Mouse (Mus musculus) c-Kit-positive CD71-positive TER-119-positive erythroid progenitor cells, embryonic 14.5 days (primary cell): ENCODE data around the gene Ada.

Experiments
- DNase-seq: peaks from one replicate; pipeline ENCODE4 v3.0.0-alpha.2; 2013; ENCODE audit warnings: low spot score

Ada gene

DNA sequence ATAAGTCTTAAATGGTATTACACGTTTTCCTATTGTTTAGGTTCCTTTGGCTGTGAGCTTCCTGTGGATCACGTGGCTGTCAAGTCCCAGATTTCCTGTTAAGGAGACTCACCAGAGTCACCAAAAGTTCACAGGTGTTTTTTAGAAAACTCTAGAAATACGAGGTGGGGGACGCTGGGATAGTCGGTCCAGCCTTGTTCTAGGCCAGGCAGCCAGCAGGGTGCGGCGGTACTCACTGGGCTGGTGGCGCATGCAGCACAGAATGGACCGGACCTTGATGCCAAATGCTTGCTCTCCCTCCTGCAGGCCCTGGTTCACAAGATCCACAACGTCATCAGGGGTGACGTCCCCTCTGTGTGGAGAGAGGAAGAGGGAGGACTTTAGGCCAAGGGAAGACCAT lies 18.0 kb downstream of the Ada start:
- no peak for DNase-seq

DNA sequence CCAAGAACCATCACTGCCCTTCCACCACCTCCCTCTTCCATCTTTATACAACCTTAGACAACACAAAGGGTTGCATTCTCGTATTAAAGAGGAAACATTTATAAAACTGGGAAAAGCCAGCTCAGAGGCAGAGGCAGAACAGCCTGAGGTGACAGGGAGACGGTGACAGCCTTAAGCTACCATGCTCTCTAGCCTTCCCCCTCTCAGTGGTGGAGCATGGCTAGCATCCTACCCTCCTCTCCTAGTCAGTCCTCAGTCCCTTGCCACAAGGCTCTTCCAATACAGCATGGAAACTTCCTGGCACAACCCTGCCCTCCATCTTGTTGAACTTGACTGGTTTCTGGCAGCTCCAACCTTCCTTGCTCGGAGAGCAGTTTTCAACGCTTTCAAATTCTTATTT lies 21.7 kb downstream of the Ada start:
- no peak for DNase-seq

GRCm38 (mm10) chr2:163726766-163727393 lies 23.2 kb downstream of the Ada start:
- no peak for DNase-seq

GRCm38 (mm10) chr2:163722550-163722949 lies 27.5 kb downstream of the Ada start:
- no peak for DNase-seq

DNA sequence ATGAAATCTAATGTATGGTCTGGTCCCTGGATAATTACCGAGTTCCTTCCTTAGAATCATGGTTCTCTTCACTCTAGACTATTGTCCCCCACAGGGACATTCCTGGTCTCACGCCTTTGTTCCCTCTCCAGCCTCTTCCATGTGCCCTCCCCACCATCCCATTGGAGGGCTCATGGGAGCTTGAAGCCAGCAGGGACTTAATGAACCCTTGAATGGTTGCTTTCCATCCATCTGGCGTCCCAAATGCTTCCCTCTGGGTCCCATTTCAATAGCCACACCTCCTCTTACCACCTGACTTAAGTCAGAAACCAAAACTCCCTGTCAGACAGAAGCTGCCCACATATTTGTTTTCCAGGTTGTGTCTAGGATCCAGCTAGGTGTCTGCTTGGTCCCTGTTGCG lies 30.4 kb downstream of the Ada start:
- DNase-seq = no peak

DNA sequence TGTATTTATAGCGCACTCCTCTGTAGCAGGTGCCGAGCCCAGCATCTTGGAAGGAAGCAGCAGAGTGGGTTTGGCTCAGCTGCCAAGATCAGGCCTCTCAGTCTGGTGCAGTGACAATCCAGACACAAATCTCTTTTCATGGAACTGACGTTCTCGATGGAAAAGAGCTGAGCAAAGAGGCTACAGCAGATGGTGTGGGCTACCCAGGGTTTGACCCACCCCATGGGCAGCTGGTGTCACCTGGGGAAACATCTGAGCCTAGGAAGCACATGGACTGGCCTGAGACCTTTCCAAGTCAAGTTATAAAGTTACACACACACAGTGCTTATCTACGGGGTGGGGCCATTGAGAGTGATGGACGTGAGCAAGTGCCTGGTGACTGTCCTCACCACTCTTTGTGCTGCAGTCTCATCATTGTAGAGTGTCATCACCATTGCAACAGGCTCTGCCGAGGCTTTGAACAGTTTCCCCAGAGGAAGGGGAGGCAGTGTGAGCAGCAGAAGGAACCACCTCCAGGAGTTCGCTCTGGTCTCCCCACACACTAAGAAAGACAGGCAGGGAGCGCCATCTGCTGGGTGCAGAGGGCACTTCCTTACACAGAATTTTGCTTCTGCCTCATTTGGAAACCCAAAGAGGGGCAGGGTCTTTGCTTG lies 31.0 kb downstream of the Ada start:
- peak; percentile 77 for DNase-seq

- no peak for DNase-seq
Observed at GRCm38 (mm10) chr2:163718526-163718925, 31.5 kb downstream of the Ada start.

DNA sequence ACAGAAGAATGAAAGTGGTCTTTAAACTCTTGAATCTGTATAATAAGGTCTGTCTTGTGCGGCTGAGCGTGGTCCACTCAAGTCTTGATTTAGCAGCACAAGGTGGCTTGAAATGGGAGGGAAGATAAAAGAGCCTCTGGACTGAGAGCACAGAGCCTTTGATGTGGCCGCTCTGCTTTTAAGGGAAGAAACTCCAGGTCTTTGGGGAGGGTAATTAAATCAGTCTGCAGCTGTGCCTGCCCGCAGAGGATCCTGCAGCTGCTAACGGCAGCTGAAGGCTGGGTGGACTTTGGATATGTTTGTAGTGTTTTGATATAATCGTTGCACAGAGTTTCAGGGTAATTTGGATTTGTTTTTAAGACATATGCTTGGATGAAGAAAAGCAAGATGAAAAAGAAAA lies 33.2 kb downstream of the Ada start:
- no peak for DNase-seq

DNA sequence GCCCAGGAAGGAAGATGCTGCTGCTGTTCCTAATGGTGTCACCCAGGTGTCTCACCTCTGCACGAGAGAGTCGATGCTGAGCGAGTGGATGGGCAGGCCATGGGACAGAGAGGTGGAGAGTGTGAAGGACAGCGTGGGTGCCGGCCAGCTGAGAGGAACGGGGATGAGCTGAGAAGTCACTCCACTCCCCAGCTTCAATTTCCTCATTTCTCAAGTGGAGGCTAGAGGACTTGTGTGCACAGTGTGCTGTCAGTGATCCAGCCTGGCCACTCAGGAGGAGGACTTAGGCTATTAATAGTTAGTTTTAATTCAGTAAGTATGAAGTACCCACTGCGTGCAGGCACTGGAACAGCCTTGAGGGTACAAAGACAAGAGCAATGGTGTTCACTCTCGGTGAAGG lies 33.6 kb downstream of the Ada start:
- no peak for DNase-seq

DNA sequence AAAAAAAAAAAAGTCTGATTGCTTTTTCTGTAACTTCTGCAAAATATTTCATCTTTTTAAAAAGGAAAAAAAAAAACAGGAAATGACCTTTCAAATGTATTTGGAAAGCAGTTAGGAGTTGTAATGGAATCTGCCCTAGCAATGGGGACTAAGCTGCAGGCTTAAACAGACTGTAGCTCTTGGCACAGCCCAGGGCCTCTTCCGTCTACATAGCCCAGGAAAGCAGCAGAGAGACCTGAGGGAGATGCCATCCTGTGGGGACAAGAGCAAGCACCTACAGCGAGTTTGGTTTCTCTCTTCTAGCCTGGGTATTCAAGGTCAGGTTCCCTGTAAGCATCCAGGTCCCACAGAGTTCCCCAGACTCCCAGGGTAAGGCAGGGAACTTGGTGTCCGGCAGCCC lies 36.7 kb downstream of the Ada start:
- no peak for DNase-seq

DNA sequence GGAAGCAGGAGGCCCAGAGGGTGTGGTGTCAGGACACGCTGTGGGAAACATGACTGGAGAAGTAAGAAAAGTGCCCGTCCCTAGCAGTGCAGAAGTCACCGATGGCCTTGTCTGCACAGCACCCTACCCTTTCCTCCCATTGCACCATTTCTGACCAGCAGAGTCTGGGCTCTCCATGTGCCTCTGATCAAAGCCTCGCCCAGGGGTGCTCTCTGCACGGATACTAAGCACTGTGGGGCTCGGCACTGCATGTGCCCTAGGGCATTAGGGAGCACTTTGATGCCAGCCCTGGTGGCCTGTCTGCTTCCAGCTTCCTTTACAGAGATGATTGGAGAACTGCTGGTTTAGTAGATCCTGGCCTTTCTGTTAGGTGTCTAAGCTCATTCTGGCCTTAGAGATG lies 37.2 kb downstream of the Ada start:
- DNase-seq = no peak

- no peak for DNase-seq
Observed at GRCm38 (mm10) chr2:163712473-163712872, 37.6 kb downstream of the Ada start.

- no peak for DNase-seq
Observed at GRCm38 (mm10) chr2:163711368-163711868, 38.6 kb downstream of the Ada start.

DNA sequence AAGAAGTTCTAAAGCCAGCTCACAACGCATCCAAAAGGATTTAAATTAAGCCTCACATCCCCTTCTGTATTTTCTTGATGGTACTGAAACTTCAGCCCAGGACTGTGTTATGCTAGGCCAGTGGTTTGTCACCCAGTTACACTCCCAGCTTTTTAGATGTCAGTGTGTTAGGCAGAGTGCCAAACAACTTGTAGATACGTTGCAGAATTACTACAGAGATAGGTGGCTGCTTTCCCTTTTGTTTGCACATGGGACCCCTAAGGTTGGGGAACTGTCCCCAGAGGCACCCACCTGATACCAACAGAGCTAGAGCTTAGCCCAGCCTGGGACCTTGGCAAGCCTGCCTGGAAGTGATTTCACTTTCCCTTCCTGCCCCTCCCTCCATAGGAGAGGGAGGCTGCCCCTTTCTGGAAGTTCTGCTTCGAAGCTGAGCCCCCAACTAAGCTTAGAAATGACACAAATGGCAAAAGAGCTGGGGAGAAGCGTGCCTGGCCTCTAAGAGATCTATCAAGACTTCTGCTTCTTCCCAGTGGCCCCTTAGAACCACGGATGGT lies 39.4 kb downstream of the Ada start:
- no peak for DNase-seq

- no peak for DNase-seq
Observed at GRCm38 (mm10) chr2:163710000-163710399, 40.0 kb downstream of the Ada start.

- DNase-seq = no peak
Observed at GRCm38 (mm10) chr2:163708763-163709250, 41.2 kb downstream of the Ada start.

DNA sequence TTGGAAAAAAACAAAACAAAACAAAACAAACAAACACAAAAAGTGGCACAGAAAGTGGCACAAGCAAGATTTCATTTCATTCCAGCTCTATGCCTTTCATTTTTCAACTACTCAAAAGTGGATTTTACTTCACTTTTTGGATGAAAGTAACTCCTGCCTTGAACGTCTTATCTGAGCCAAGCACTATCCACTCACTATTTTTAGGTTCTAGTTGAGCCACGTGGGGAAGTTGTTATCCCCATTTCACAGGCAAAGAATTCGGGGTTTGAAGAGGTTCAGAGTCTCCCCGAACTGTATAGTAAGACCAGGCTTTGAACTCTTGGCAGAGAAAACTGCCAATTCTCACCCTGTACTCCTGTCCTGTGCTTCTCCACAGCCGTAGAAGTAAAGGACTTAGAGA lies 41.7 kb downstream of the Ada start:
- DNase-seq = no peak

DNA sequence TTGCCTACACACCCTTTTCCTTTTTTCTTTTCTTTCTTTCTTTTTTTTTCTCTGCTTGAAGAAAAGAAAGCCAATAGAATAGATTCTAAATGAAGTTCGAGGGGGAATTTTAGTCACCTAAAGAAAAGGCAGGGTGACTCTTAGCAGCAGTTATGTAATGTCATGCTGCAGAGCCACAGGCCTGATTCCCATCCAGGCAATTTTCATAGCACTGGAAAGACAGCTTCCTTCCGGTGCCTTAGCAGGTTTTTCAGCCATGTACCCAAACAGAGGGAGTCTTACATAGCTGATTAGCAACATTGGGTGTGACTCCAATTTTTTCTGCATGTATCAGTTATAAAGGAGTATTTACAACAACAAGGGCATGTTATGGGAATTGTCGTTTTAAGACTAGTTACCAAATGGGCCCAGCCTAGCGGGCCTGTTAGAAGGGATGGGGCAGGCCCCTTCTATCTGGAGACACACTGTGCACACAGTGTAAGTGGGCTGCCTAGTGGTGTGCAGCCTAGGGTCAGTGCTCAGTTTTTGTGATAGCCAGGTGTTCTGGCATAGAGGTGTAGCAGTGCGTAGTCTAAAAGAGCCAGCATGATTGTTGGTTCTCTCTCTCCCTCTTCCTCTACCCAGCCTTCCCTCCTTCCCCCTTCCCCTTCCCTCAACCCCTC lies 46.3 kb downstream of the Ada start:
- DNase-seq = no peak

DNA sequence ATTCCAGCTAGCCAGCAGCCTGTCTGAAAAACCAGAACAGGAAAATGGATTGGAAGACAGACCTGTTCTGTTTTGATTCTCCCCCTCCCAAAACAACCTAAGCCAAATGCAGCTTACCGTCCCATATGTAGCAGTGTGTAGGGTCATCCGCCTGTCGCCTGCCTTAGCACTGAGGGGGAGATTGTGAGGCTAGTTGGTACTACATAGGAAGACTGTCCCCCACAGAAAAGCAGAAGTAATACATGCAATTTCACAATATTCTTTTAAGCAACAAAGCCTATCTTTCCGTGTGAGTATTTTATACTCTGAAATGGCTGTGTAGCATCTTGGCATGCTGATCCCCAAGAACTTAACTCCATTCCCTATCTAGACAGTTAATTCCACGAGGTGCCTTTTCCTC lies 47.1 kb downstream of the Ada start:
- DNase-seq = no peak

DNA sequence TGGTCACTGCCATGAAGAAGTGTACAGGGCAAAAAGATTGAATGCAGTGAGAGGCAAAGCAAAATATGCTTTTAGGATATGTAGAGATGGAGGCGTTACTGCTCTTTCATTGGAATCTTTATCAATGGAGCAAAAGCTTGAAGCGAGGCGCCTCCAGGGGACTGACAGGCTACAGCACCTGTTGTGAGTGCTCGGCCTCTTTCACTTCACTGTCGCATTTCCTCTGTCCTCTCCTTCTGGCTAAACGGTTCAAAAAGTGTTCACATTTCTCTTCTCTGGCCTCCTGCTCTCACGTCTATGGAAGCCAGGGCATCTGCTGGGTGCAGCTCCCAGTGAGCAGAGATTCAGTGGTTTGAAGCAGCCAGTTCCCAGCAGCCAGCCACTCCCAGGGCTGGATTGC lies 47.6 kb downstream of the Ada start:
- DNase-seq = no peak

DNA sequence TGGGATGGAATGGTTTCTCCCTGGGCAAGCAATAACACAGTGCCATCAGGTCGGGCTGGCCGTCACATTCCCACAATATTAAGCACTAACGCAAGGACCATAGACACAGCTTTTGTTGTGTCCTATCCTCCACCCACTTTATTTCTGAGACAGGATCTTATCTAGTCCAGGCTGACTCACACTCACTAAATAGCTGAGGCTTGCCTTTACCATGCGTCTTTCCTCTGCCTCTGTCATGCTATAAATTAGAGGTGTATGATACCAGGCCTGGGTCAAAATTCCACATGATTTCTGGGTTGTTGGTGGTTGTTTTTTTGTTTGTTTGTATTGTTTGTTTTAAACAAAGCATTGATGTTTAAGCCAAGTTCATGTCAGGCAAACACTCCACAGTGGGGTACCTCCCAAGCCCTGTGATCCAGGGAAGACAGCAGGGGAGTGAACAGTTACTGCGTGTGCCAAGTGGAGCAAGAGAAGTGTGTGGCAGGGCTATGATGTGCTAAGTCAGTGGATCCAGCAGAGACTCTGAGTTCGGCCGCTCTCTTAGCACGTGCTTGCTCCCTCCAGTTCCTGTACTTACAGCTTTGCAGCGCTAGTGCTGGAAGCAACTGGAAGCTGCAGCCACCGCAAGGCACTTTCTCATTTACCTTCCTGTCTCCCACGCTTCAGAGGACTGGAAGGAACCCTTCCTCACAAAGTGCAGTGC lies 50.8 kb downstream of the Ada start:
- peak; percentile 39 for DNase-seq

DNA sequence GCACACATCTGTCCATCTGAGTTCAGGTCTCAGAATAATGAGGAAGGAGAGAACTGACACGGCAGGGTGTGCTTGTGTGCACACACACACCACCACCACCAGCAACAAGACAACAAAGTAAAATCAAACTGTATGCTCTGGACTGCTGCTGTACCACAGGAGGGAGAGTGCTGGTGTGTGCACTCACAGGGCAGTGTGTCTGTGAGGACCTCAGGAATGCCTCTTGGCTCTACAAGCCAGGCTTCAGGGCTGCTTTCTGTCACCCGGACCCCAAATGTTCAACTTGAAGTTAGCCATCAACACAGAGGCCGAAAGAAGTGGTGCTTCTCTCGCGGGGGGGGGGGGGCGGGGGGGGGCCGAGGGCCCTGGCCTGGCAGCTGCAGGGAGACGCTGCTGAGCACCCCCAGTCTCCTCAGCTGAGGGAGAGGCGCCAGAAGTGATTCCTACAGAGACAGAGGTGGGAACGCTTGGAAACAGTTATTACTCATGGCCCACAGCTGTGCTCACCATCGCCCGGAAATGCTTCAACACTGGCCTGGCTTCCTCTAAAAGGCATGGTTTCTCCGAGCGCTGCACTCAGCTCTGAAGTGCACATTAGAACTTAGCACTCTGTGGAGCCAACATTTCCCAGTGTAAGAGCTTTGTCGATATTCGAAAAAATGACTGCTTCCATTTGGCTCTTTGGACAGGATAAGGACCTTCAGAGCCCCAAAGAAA lies 52.1 kb downstream of the Ada start:
- DNase-seq = no peak
